Mouse (Mus musculus) C2C12 (cell line): ENCODE data around the gene D430041D05Rik. TPM values are rescaled to one million over a fixed set of nuclear protein-coding genes. Genes with fewer than 3 reads are reported as not detected.

ENCODE experiments used
- H3K27me3 ChIP-seq: one replicate; pipeline ENCODE4 v1.6.1; 2011; ENCODE audit not compliant: control insufficient read depth, insufficient read depth, insufficient read length
- H3K36me3 ChIP-seq: one replicate; pipeline ENCODE4 v1.6.1; 2011; ENCODE audit not compliant: control insufficient read depth, insufficient read depth
- H3K4me3 ChIP-seq: one replicate; pipeline ENCODE4 v1.5.1; 2011; ENCODE audit warnings: mild to moderate bottlenecking, control low read depth; ENCODE audit not compliant: poor library complexity, insufficient read depth, severe bottlenecking
- H3K79me2 ChIP-seq: one replicate; pipeline ENCODE4 v1.6.1; 2011; ENCODE audit not compliant: control insufficient read depth, insufficient read depth
- H3K79me3 ChIP-seq: one replicate; pipeline ENCODE4 v1.6.1; 2011; ENCODE audit warnings: low read depth, control low read depth
- H3ac ChIP-seq: one replicate; pipeline ENCODE3; 2011; ENCODE audit warnings: low read depth; ENCODE audit not compliant: control insufficient read depth, insufficient read length
- CEBPB ChIP-seq: IDR thresholded peaks from one replicate; pipeline ENCODE4 v1.6.1; 2011; ENCODE audit warnings: low read depth, mild to moderate bottlenecking, control low read depth, moderate library complexity
- CTCF ChIP-seq: IDR thresholded peaks from one replicate; pipeline ENCODE4 v1.5.1; 2011; ENCODE audit not compliant: control insufficient read depth, insufficient read depth, insufficient read length
- FOSL1 ChIP-seq: IDR thresholded peaks from one replicate; pipeline ENCODE4 v1.8.0; 2011; ENCODE audit warnings: mild to moderate bottlenecking, low read length; ENCODE audit not compliant: poor library complexity, insufficient read depth, severe bottlenecking
- MAX ChIP-seq: IDR thresholded peaks from one replicate; pipeline ENCODE4 v1.6.1; 2011; ENCODE audit warnings: mild to moderate bottlenecking, control low read depth
- MYOD1 ChIP-seq: IDR thresholded peaks from one replicate; pipeline ENCODE4 v1.6.1; 2011; ENCODE audit warnings: low read depth; ENCODE audit not compliant: control insufficient read depth, insufficient read length
- MYOG ChIP-seq: IDR thresholded peaks from one replicate; pipeline ENCODE4 v1.6.1; 2011; ENCODE audit not compliant: control insufficient read depth, insufficient read length; ENCODE audit errors: extremely low read depth
- USF1 ChIP-seq: IDR thresholded peaks from one replicate; pipeline ENCODE4 v1.6.1; 2011; ENCODE audit warnings: low read depth, mild to moderate bottlenecking, control low read depth, moderate library complexity
- polyA plus RNA-seq: library from polyadenylated mRNA; unstranded; fragments of >200 nt; fragmentation: generic; extraction: Trizol; gene quantifications from one replicate; pipeline ENCODE4 v1.2.1, GENCODE M21; 2012; ENCODE audit warnings: missing spikeins

D430041D05Rik gene
- polyA plus RNA-seq, 1 experiment: 0.05 TPM

- no peak for TF ChIP-seq CEBPB
- TF ChIP-seq CTCF: no peak
- no peak for TF ChIP-seq USF1
- no peak for TF ChIP-seq FOSL1
- TF ChIP-seq MYOD1: no peak
- no peak for TF ChIP-seq MAX
- no peaks in the 10 kb centered on the region for H3K36me3 ChIP-seq
- no peaks in the 10 kb centered on the region for H3K27me3 ChIP-seq
- no peaks in the 10 kb centered on the region for H3K79me3 ChIP-seq
- H3K4me3 ChIP-seq: no peak overlapping the region
- H3K79me2 ChIP-seq: no peaks in the 10 kb centered on the region
- no peak overlapping the region for H3ac ChIP-seq
Observed at GRCm38 (mm10) chr2:104356531-104356930, 54.3 kb downstream of the D430041D05Rik start.

GRCm38 (mm10) chr2:104354117-104354516, 56.7 kb downstream of the D430041D05Rik start:
- Histone ChIP-seq H3K4me3 (no peak overlapping the region), H3K27me3 (no peaks in the 10 kb centered on the region), H3K79me3 (no peaks in the 10 kb centered on the region), H3ac (no peak overlapping the region), H3K36me3 (no peaks in the 10 kb centered on the region), H3K79me2 (no peaks in the 10 kb centered on the region)
- TF ChIP-seq CTCF (no peak), CEBPB (no peak), USF1 (no peak), FOSL1 (no peak), MYOD1 (no peak), MYOG (no peak)

- Histone ChIP-seq H3ac (no peak overlapping the region), H3K4me3 (no peak overlapping the region), H3K79me3 (no peaks in the 10 kb centered on the region), H3K27me3 (no peaks in the 10 kb centered on the region), H3K79me2 (no peaks in the 10 kb centered on the region), H3K36me3 (no peaks in the 10 kb centered on the region)
- TF ChIP-seq CEBPB (no peak), FOSL1 (no peak), MAX (no peak), MYOG (no peak), USF1 (no peak), MYOD1 (no peak), CTCF (no peak)
Observed at GRCm38 (mm10) chr2:104352204-104352493, 58.7 kb downstream of the D430041D05Rik start.

GRCm38 (mm10) chr2:104351415-104352203, 59.2 kb downstream of the D430041D05Rik start:
- H3K79me3 ChIP-seq: no peaks in the 10 kb centered on the region
- H3K27me3 ChIP-seq: no peaks in the 10 kb centered on the region
- H3K4me3 ChIP-seq: no peak overlapping the region
- H3K36me3 ChIP-seq: no peaks in the 10 kb centered on the region
- no peak overlapping the region for H3ac ChIP-seq
- no peak for TF ChIP-seq MYOD1
- no peak for TF ChIP-seq MYOG
- no peak for TF ChIP-seq MAX
- H3K79me2 ChIP-seq: no peaks in the 10 kb centered on the region

GRCm38 (mm10) chr2:104337619-104338018, 73.2 kb downstream of the D430041D05Rik start:
- Histone ChIP-seq H3K79me3 (no peaks in the 10 kb centered on the region), H3K4me3 (no peak overlapping the region), H3K27me3 (no peaks in the 10 kb centered on the region), H3K79me2 (no peaks in the 10 kb centered on the region), H3ac (no peak overlapping the region), H3K36me3 (no peaks in the 10 kb centered on the region)
- TF ChIP-seq CEBPB (no peak), FOSL1 (no peak), MYOD1 (no peak), MYOG (no peak), MAX (no peak), USF1 (no peak)

- H3K79me2 ChIP-seq: no peaks in the 10 kb centered on the region
- no peaks in the 10 kb centered on the region for H3K79me3 ChIP-seq
- H3K4me3 ChIP-seq: no peak overlapping the region
- no peak overlapping the region for H3ac ChIP-seq
- no peak for TF ChIP-seq CEBPB
- no peak for TF ChIP-seq FOSL1
- TF ChIP-seq CTCF: no peak
- TF ChIP-seq MYOD1: no peak
- TF ChIP-seq USF1: no peak
- TF ChIP-seq MAX: no peak
- no peak for TF ChIP-seq MYOG
- no peaks in the 10 kb centered on the region for H3K27me3 ChIP-seq
- H3K36me3 ChIP-seq: no peaks in the 10 kb centered on the region
Observed at GRCm38 (mm10) chr2:104335824-104336223, 75.0 kb downstream of the D430041D05Rik start.
